In the genomic region with DNA sequence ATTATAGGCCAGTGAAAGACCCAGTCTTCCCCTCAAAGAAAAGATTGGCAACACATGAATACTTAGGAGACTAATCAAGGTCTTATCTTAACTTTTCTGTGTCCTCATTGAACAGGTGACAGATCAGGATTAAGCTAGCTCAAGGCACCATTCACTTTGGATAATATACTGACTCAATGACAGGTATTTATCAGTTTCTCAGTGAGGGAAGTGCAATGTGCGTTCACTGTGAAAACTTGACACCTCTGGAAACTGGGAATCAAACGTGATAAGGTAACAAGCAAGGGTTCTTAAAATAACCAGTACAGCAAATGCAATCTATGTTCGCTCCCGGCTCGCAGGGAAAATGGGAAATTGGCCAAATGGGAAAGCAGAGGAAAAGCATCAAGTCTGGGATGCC, we compare ENCODE assay signal across 26 mouse cellular contexts. TPM values are rescaled to one million over a fixed set of nuclear protein-coding genes. Genes with fewer than 3 reads are reported as not detected.
"Had no signal": no experiment of that assay in that cellular context is flagged by ENCODE, and none has a peak within 500 bp of the region (broad histone marks: within the 10 kb centered on the region; RNA-seq: fewer than 3 reads in every experiment).

No protein-coding gene starts in this region.

- H3K27me3 ChIP-seq: limb, embryonic 12.5 days; limb, embryonic 15.5 days; midbrain, embryonic 13.5 days; neural tube, embryonic 13.5 days; stomach, embryonic 15.5 days had no signal

- H3K4me1 ChIP-seq: limb, embryonic 15.5 days; megakaryocyte, embryonic 14.5 days; neural tube, embryonic 13.5 days; stomach, embryonic 15.5 days had no signal

- H3K9me3 ChIP-seq: limb, embryonic 12.5 days; limb, embryonic 15.5 days; megakaryocyte, embryonic 14.5 days; midbrain, embryonic 10.5 days; midbrain, embryonic 13.5 days; neural tube, embryonic 13.5 days; stomach, embryonic 15.5 days had no signal

- H3K4me3 ChIP-seq: limb, embryonic 12.5 days; limb, embryonic 15.5 days; megakaryocyte, embryonic 14.5 days; midbrain, embryonic 10.5 days; midbrain, embryonic 13.5 days; myocyte; neural tube, embryonic 13.5 days; stomach, embryonic 15.5 days had no signal

- H3K9ac ChIP-seq: limb, embryonic 12.5 days; limb, embryonic 15.5 days; liver, embryonic 14.5 days; liver, postnatal 0 days; lung, embryonic 14.5 days; midbrain, embryonic 13.5 days; neural tube, embryonic 13.5 days; stomach, embryonic 15.5 days had no signal

- ATAC-seq: liver, postnatal 0 days; lung, postnatal 0 days; midbrain, embryonic 13.5 days; midbrain, embryonic 16.5 days had no signal

- DNase-seq: kidney, postnatal 14 days; kidney, postnatal 4 days; left cerebral cortex, postnatal 4 days; liver, postnatal 0 days; lung, embryonic 14.5 days; retina, postnatal 1 day; right cerebral cortex, postnatal 25 days; spleen, adult 18-20 months; thymus, postnatal 25 days had no signal

- H3K4me2 ChIP-seq: limb, embryonic 12.5 days; limb, embryonic 15.5 days; liver, embryonic 11.5 days; lung, embryonic 14.5 days; midbrain, embryonic 13.5 days; neural tube, embryonic 13.5 days; stomach, embryonic 15.5 days had no signal

- H3K27ac ChIP-seq: limb, embryonic 12.5 days; limb, embryonic 15.5 days; liver, embryonic 14.5 days; macrophage; midbrain, embryonic 10.5 days; midbrain, embryonic 13.5 days; neural tube, embryonic 13.5 days; stomach, embryonic 15.5 days had no signal

- H3K36me3 ChIP-seq: limb, embryonic 12.5 days; limb, embryonic 15.5 days; midbrain, embryonic 10.5 days; midbrain, embryonic 13.5 days; neural tube, embryonic 13.5 days; stomach, embryonic 15.5 days had no signal

RNA-seq across cellular contexts. Expression of a gene that starts 11.8 kb away (rescaled TPM):
- total RNA-seq: layer of hippocampus, postnatal 14 days; left cerebral cortex, postnatal 14 days; left cerebral cortex, postnatal 4 days; monocyte, adult 5-6 weeks had no signal
- polyA plus RNA-seq: limb, embryonic 12.5 days; limb, embryonic 15.5 days; liver, embryonic 11.5 days; liver, embryonic 14.5 days; lung, embryonic 14.5 days; lung, postnatal 0 days; macrophage; midbrain, embryonic 10.5 days; midbrain, embryonic 13.5 days; myocyte; neural tube, embryonic 13.5 days; stomach, embryonic 15.5 days; thymus, postnatal 0 days had no signal
